Mouse (Mus musculus) adrenal gland, postnatal 36 days (tissue): ENCODE measurements around the gene Ttc27. TPM values are rescaled to one million over a fixed set of nuclear protein-coding genes. Genes with fewer than 3 reads are reported as not detected.
A peak's percentile ranks its signal among the peaks of the same experiment; 100 is the strongest.
"Not testable (repeated sequence)": the region's sequence is repeated elsewhere in the genome, so short reads cannot be mapped to it uniquely, and the experiment has no call there.

Experiments used
- DNase-seq, 2 experiments: peaks; one replicate each; pipeline ENCODE4 v3.0.0; 2021; ENCODE audit warnings: mixed read lengths in 1 of 2
- long read RNA-seq, 2 experiments: library from polyadenylated mRNA; stranded (forward); transcript quantifications; one replicate each; pipeline ENCODE4 v2.0.0; 2021; ENCODE audit warnings: borderline sequencing depth in 2 of 2
- total RNA-seq, 2 experiments: library from RNA; stranded (reverse); gene quantifications; 2 replicates each; pipeline ENCODE4 v1.2.3; 2021

Ttc27 gene
- 10 to 100 TPM; 20.6 to 23.0 TPM for total RNA-seq
- long read RNA-seq, experiment 1, transcript Ttc27-201 (20 exons, 2,838 nt), result major isoform, 6 of 14 reads
- long read RNA-seq, experiment 1, partial matches to known transcripts, result 6 of 14 reads
- long read RNA-seq, experiment 1, other reads (novel, unspliced or antisense), result 1 of 14 reads
- long read RNA-seq, experiment 2, partial matches to known transcripts, result 2 of 6 reads
- long read RNA-seq, experiment 2, other reads (novel, unspliced or antisense), result 0 of 6 reads

GRCm38 (mm10) chr17:74717618-74718151 lies at the start of gene Ttc27:
Gene Ttc27 (plus strand): TSS chr17:74717732.
- peak; percentile 97 for DNase-seq

DNA sequence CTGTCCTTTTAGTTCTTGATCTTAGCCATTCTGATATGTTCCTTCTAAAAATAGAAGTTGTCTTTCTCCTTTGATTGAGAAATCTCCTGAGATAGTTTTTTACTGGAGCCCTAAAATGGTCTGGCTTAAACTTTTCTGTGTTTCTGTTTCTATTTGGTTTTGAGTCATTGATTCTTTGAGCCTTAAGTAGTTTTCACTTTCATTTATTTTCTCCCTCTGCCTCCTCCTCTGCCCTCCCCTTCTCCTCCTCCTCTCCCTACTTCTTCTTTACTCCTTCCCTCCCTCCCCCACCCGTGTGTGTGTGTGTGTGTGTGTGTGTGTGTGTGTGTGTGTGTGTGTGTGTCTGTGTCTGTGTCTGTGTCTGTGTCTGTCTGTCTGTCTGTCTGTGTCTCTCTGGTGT lies 49.5 kb upstream of the Ttc27 start:
- no peak for DNase-seq

DNA sequence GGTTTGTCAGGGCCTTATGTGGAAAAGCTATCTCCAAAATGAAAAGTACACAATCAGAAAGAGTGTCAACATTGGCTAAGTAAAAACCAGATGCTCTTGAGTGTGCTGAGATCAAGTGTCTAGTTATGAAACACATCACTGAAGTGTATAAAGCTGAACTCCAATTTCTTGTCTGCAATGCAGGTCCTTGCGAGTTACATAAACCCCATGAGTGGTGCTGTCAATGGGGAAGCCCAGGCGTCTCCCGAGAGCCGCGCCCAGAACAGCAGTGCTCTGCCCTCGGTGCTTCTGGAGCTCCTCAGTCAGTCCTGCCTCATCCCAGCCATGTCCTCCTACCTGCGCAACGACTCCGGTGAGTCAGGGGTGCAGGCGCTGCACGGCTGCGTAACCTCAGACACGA lies 47.5 kb upstream of the Ttc27 start:
- DNase-seq, result no peak

DNA sequence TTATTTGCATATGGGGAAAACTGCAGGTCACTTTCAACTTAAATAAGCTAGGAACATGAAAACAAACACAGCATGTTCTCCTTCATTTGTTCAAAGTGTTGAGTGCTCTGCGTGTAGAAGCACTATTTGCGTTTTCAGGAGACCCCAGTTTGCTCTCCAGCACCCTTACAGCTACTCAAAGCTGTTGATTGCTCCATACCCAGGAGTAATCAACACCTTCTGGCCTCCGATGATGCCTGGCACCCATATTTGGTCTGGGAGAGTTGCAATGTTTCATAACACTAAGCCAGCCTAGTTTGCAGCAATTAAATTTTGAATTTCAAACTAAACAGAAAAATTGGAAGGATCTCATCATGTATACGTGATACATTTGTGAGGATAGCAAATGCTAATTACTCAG lies 45.1 kb upstream of the Ttc27 start:
- DNase-seq, result no peak

- peak in 1 of 2 experiments; percentile 36 for DNase-seq
These were observed 44.3 kb upstream of the Ttc27 start for GRCm38 (mm10) chr17:74673251-74673650.

- no peak for DNase-seq
These were observed 39.5 kb upstream of the Ttc27 start for GRCm38 (mm10) chr17:74678061-74678460.

DNA sequence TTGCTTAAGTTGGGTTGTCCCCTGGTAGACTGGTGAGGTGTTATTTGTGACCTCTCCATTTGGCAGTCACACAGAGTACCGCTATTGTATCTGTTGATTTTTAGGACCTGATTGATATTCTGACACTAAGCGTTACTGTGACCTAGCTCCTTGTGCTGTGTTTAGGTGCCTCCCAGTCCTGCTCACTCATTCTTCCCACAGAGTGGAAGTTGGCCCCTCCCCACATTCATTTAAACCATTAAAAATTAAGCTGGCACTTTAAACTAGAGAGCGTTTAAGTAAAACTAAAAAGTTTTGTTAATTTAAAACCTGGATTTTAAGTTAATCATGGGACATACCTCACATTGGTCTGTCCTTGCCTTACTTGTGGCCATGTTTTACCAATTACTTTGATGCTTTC lies 32.6 kb upstream of the Ttc27 start:
- DNase-seq, result no peak

GRCm38 (mm10) chr17:74688555-74688954 lies 29.0 kb upstream of the Ttc27 start:
- no peak for DNase-seq

DNA sequence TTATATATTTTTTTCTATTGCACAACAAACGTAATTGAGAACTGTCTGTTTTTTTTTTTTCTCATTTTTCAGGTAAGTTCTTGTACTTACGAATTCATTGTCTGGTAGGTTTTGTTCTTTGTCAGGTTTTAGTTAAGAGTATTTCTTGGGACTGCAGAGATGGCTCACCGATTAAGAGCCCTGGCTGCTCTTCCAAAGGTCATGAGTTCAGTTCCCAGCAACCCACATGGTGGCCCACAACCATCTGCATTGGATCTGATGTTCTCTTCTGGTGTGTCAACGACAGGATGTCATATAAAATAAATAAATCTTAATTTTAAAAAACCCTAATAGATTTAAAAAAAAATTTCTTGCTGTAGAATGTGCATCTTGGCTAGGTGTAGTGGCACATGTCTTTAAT lies 28.1 kb upstream of the Ttc27 start:
- no peak for DNase-seq

GRCm38 (mm10) chr17:74701661-74702060 lies 15.9 kb upstream of the Ttc27 start:
- not testable (repeated sequence) for DNase-seq

- DNase-seq, result no peak
These were observed 12.1 kb upstream of the Ttc27 start for GRCm38 (mm10) chr17:74705480-74705879.

- no peak for DNase-seq
These were observed 10.9 kb upstream of the Ttc27 start for GRCm38 (mm10) chr17:74706593-74706992.

GRCm38 (mm10) chr17:74707637-74708152 lies 9.8 kb upstream of the Ttc27 start:
- DNase-seq, result no peak

- DNase-seq, result peak; percentile 15 to 22
These were observed 6.8 kb upstream of the Ttc27 start for GRCm38 (mm10) chr17:74710731-74711130.

DNA sequence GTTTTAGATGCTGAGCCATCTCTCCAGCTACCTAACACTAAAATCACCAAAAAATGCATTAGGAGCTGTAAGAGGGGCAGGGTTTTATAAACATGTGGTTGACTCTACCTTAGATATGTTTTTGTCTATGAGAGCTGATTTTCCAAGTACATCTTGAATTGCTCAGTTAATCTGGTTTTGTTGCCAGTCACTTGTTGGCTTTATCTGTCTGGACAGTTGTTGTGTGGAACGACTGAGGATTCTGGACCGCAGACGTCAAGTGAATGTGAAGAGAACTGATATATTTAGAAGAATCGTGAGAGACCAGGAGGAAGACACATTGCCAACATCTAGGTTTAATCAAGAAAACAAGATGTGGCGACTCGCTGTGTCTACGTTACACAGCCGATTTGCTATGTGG lies 5.9 kb upstream of the Ttc27 start:
- no peak for DNase-seq

GRCm38 (mm10) chr17:74715128-74715527 lies 2.4 kb upstream of the Ttc27 start:
- DNase-seq, result no peak

DNA sequence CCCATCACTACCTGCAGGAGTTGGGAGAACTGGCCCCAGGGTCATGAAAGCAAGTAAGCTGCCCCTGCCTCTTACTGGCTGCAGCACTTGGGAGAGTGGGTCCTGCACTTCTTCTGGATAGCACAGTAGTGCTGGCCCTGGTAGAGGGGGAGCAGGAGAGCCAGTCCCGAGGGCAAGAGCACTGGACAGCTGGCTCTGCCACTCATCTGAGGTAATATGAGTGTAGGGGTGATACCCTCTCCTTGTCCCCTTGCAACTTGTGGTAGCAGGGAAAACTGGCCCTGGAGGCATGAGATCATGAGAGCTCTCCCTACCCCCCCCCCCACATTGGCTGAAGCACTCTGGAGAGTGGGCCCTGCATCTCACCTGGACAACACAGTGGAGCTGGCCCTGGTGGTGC lies 1.8 kb upstream of the Ttc27 start:
- no peak for DNase-seq

GRCm38 (mm10) chr17:74716643-74717042 lies 889 bp upstream of the Ttc27 start:
- DNase-seq, result no peak

GRCm38 (mm10) chr17:74717091-74717617 lies 378 bp upstream of the Ttc27 start:
- DNase-seq, result no peak

GRCm38 (mm10) chr17:74732872-74733271 lies 15.3 kb downstream of the Ttc27 start:
- no peak for DNase-seq

DNA sequence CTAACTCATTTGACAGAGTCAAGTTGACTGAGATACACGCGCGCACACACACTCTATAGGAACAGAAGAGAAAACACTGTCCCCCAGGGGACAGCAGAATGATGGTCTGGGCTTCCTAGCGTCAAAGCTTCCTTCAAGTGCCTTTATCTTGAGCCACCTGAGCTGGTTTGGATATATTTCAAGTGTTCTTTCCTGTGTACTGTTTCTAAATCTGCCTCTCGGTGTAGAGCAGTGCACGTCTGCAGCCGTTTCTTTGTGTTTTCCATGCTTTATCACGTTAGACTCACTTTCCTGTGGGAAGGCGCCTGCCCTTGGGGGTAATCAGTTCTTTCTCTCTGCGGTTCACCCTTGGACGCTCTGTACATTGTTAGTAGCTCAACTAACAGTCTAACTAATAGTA lies 17.9 kb downstream of the Ttc27 start:
- no peak for DNase-seq

- DNase-seq, result no peak
These were observed 32.1 kb downstream of the Ttc27 start for GRCm38 (mm10) chr17:74749659-74750058.

DNA sequence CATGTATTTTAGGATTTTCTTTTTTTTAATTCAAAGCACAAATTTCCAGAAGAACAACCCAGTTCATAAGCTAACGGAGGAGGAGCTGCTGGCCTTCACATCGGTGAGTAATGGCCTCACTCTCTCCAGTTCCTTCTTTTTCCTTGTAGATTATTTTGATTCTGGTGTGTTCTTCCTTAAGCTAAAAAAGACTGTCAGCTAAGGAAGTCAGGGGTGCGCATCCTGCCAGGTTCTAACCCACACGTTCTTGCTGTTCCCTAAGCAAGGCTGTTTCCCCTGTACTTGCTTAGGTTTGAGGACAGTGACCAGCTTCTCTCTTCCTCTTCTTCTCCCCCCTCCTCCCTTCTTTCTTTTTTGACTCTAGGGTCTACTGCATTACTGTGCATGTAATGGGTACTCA lies 33.5 kb downstream of the Ttc27 start:
- no peak for DNase-seq
